Mouse (Mus musculus) hindbrain, embryonic 10.5 days (tissue): ENCODE measurements around the gene Fam234b. TPM values are rescaled to one million over a fixed set of nuclear protein-coding genes. Genes with fewer than 3 reads are reported as not detected.

Experiments used
- DNase-seq: peaks from one replicate; pipeline ENCODE4 v3.0.0-alpha.2; 2017; ENCODE audit warnings: low spot score
- H3K27ac ChIP-seq: fragments of 300-500 bp; sonication (generic); 2 replicates; pipeline ENCODE4 v1.5.1; 2016; ENCODE audit warnings: mild to moderate bottlenecking, moderate library complexity
- H3K27me3 ChIP-seq: fragments of 300-500 bp; sonication (generic); 2 replicates; pipeline ENCODE4 v1.6.1; 2016; ENCODE audit warnings: mild to moderate bottlenecking; ENCODE audit not compliant: poor library complexity, insufficient read depth, severe bottlenecking
- H3K36me3 ChIP-seq: fragments of 300-500 bp; sonication (generic); 2 replicates; pipeline ENCODE4 v1.6.1; 2016; ENCODE audit warnings: mild to moderate bottlenecking, moderate library complexity
- H3K4me1 ChIP-seq: fragments of 300-500 bp; sonication (generic); replicated peaks from 2 replicates; pipeline ENCODE4 v1.6.1; 2016; ENCODE audit warnings: mild to moderate bottlenecking
- H3K4me3 ChIP-seq: fragments of 300-500 bp; sonication (generic); 2 replicates; pipeline ENCODE4 v1.5.1; 2016; ENCODE audit warnings: mild to moderate bottlenecking, moderate library complexity
- H3K9me3 ChIP-seq: fragments of 300-500 bp; sonication (generic); 2 replicates; pipeline ENCODE4 v1.6.1; 2016; ENCODE audit warnings: mild to moderate bottlenecking, moderate library complexity
- WGBS: fragments of 180-500 bp; shearing (Covaris S2); methylation state at CpG from one replicate; pipeline ENCODE4 v1.1.7; 2016; 5-methylcytosine and 5-hydroxymethylcytosine counted together
- polyA plus RNA-seq: library from polyadenylated mRNA; unstranded; fragments of >200 nt; fragmentation: Nextera tagmentation; extraction: Ambion mirVana; gene quantifications from 2 replicates; pipeline ENCODE4 v1.2.1, GENCODE M21; 2016

Gene Fam234b
- polyA plus RNA-seq, 1 experiment from 2014 or later: 28.0 TPM

- Histone ChIP-seq H3K4me3 (no peak overlapping the region), H3K36me3 (no peaks in the 10 kb centered on the region), H3K27me3 (no peaks in the 10 kb centered on the region), H3K4me1 (peaks cover 9% of the 10 kb centered on the region), H3K9me3 (no peaks in the 10 kb centered on the region), H3K27ac (no peak overlapping the region)
- WGBS: 64% methylated on average over 6 of the region's 6 CpGs
- DNase-seq: no peak
These were observed 6.0 kb downstream of the Fam234b start for GRCm38 (mm10) chr6:135203737-135204136.

GRCm38 (mm10) chr6:135204869-135205268 lies 7.1 kb downstream of the Fam234b start:
- WGBS: 70% methylated on average over 4 of the region's 4 CpGs
- Histone ChIP-seq H3K4me3 (no peak overlapping the region), H3K36me3 (0 out of 2 replicates have a peak, but pooled peaks cover 3% of the 10 kb centered on the region), H3K4me1 (peaks cover 5% of the 10 kb centered on the region; the same call in 1 of the 2 replicates), H3K27ac (no peak overlapping the region), H3K27me3 (no peaks in the 10 kb centered on the region), H3K9me3 (no peaks in the 10 kb centered on the region)
- no peak for DNase-seq

GRCm38 (mm10) chr6:135205802-135206201 lies 8.0 kb downstream of the Fam234b start:
- Histone ChIP-seq H3K27ac (no peak overlapping the region), H3K9me3 (no peaks in the 10 kb centered on the region), H3K36me3 (0 out of 2 replicates have a peak, but pooled peaks cover 3% of the 10 kb centered on the region), H3K4me1 (peaks cover 5% of the 10 kb centered on the region; the same call in 1 of the 2 replicates), H3K27me3 (no peaks in the 10 kb centered on the region), H3K4me3 (no peak overlapping the region)
- DNase-seq: no peak
- WGBS: 89% methylated on average over 4 of the region's 4 CpGs

GRCm38 (mm10) chr6:135206909-135207308 lies 9.1 kb downstream of the Fam234b start:
- 0 out of 2 replicates have a peak, but pooled peaks cover 3% of the 10 kb centered on the region for H3K36me3 ChIP-seq
- H3K9me3 ChIP-seq: no peaks in the 10 kb centered on the region
- H3K27ac ChIP-seq: no peak overlapping the region
- no peak overlapping the region for H3K4me3 ChIP-seq
- H3K27me3 ChIP-seq: no peaks in the 10 kb centered on the region
- DNase-seq: no peak
- WGBS: 56% methylated on average over 8 of the region's 8 CpGs
- peaks cover 7% of the 10 kb centered on the region; the same call in 1 of the 2 replicates for H3K4me1 ChIP-seq

- H3K36me3 ChIP-seq: peaks cover 15% of the 10 kb centered on the region; the same call in 1 of the 2 replicates
- no peak overlapping the region for H3K4me3 ChIP-seq
- H3K27me3 ChIP-seq: no peaks in the 10 kb centered on the region
- H3K27ac ChIP-seq: no peak overlapping the region
- no peaks in the 10 kb centered on the region for H3K9me3 ChIP-seq
- 78% methylated on average over 7 of the region's 7 CpGs for WGBS
- H3K4me1 ChIP-seq: peaks cover 7% of the 10 kb centered on the region; the same call in 1 of the 2 replicates
- no peak for DNase-seq
These were observed 13.4 kb downstream of the Fam234b start for GRCm38 (mm10) chr6:135211169-135211568.

GRCm38 (mm10) chr6:135212666-135213065 lies 14.9 kb downstream of the Fam234b start:
- 90% methylated on average over 2 of the region's 2 CpGs for WGBS
- Histone ChIP-seq H3K4me1 (peaks cover 3% of the 10 kb centered on the region; the same call in 1 of the 2 replicates), H3K9me3 (no peaks in the 10 kb centered on the region), H3K27ac (no peak overlapping the region), H3K27me3 (no peaks in the 10 kb centered on the region), H3K36me3 (peaks cover 21% of the 10 kb centered on the region; the same call in 1 of the 2 replicates), H3K4me3 (no peak overlapping the region)
- no peak for DNase-seq

- no peaks in the 10 kb centered on the region for H3K27me3 ChIP-seq
- peaks cover 30% of the 10 kb centered on the region; the same call in 1 of the 2 replicates for H3K36me3 ChIP-seq
- WGBS: 84% methylated on average over 8 of the region's 8 CpGs
- H3K27ac ChIP-seq: no peak overlapping the region
- DNase-seq: no peak
- H3K4me3 ChIP-seq: no peak overlapping the region
- no peaks in the 10 kb centered on the region for H3K4me1 ChIP-seq
- H3K9me3 ChIP-seq: no peaks in the 10 kb centered on the region
These were observed 20.6 kb downstream of the Fam234b start for GRCm38 (mm10) chr6:135218330-135218729.

GRCm38 (mm10) chr6:135219916-135220315 lies 22.1 kb downstream of the Fam234b start:
- H3K27me3 ChIP-seq: no peaks in the 10 kb centered on the region
- DNase-seq: no peak
- no peaks in the 10 kb centered on the region for H3K9me3 ChIP-seq
- no peak overlapping the region for H3K27ac ChIP-seq
- no peak overlapping the region for H3K4me3 ChIP-seq
- peaks cover 23% of the 10 kb centered on the region; the same call in 1 of the 2 replicates for H3K36me3 ChIP-seq
- WGBS: 92% methylated on average over 5 of the region's 5 CpGs
- peaks cover 10% of the 10 kb centered on the region for H3K4me1 ChIP-seq

- Histone ChIP-seq H3K36me3 (peaks cover 30% of the 10 kb centered on the region; the same call in 1 of the 2 replicates), H3K27me3 (no peaks in the 10 kb centered on the region), H3K4me1 (peaks cover 26% of the 10 kb centered on the region), H3K4me3 (no peak overlapping the region), H3K9me3 (no peaks in the 10 kb centered on the region), H3K27ac (no peak overlapping the region)
- 62% methylated on average over 6 of the region's 6 CpGs for WGBS
- DNase-seq: peak; percentile 6
These were observed 26.1 kb downstream of the Fam234b start for GRCm38 (mm10) chr6:135223786-135224416.

GRCm38 (mm10) chr6:135228465-135228941 lies 30.7 kb downstream of the Fam234b start:
- DNase-seq: peak; percentile 48
- H3K27ac ChIP-seq: peak overlapping the region; percentile 41; the same call in 1 of the 2 replicates
- 44% methylated on average over 10 of the region's 10 CpGs for WGBS

GRCm38 (mm10) chr6:135230586-135230985 lies 32.8 kb downstream of the Fam234b start:
- Histone ChIP-seq H3K27me3 (no peaks in the 10 kb centered on the region), H3K4me1 (peaks cover 18% of the 10 kb centered on the region), H3K36me3 (peaks cover 28% of the 10 kb centered on the region), H3K27ac (no peak overlapping the region), H3K9me3 (no peaks in the 10 kb centered on the region), H3K4me3 (no peak overlapping the region)
- no peak for DNase-seq
- WGBS: 89% methylated on average over 6 of the region's 6 CpGs

More at GRCm38 (mm10) chr6:135228465-135228941, 30.7 kb downstream of the Fam234b start:
- H3K9me3 ChIP-seq: no peaks in the 10 kb centered on the region
- no peaks in the 10 kb centered on the region for H3K27me3 ChIP-seq
- H3K4me1 ChIP-seq: peaks cover 33% of the 10 kb centered on the region
- H3K4me3 ChIP-seq: no peak overlapping the region
- H3K36me3 ChIP-seq: peaks cover 23% of the 10 kb centered on the region; the same call in 1 of the 2 replicates

- H3K9me3 ChIP-seq: no peaks in the 10 kb centered on the region
- peaks cover 16% of the 10 kb centered on the region for H3K36me3 ChIP-seq
- no peaks in the 10 kb centered on the region for H3K27me3 ChIP-seq
- H3K4me1 ChIP-seq: peaks cover 22% of the 10 kb centered on the region
- no peak overlapping the region for H3K27ac ChIP-seq
- no peak for DNase-seq
- no peak overlapping the region for H3K4me3 ChIP-seq
- 56% methylated on average over 12 of the region's 12 CpGs for WGBS
These were observed 34.8 kb downstream of the Fam234b start for GRCm38 (mm10) chr6:135232443-135233182.

GRCm38 (mm10) chr6:135235742-135236141 lies 38.0 kb downstream of the Fam234b start:
- 98% methylated on average over 3 of the region's 3 CpGs for WGBS
- no peak for DNase-seq
- Histone ChIP-seq H3K4me1 (peaks cover 14% of the 10 kb centered on the region), H3K9me3 (no peaks in the 10 kb centered on the region), H3K27ac (no peak overlapping the region), H3K27me3 (no peaks in the 10 kb centered on the region), H3K4me3 (no peak overlapping the region), H3K36me3 (peaks cover 15% of the 10 kb centered on the region)
